Mouse (Mus musculus) layer of hippocampus, adult 18-20 months (tissue): ENCODE results near the gene Mllt3. TPM values are rescaled to one million over a fixed set of nuclear protein-coding genes. Genes with fewer than 3 reads are reported as not detected.

Source experiments
- DNase-seq, 2 experiments: peaks; one replicate each; pipeline ENCODE4 v3.0.0; 2022; ENCODE audit warnings: low spot score in 2 of 2
- total RNA-seq, 2 experiments: library from RNA; stranded (reverse); gene quantifications; 2 replicates each; pipeline ENCODE4 v1.2.3; 2021

The Mllt3 gene
- total RNA-seq, 2 experiments from 2014 or later: 50.9 to 58.1 TPM

GRCm38 (mm10) chr4:87830794-87831306 lies 202.3 kb downstream of the Mllt3 start:
- no peak for DNase-seq

- no peak for DNase-seq
These were observed 203.6 kb downstream of the Mllt3 start for GRCm38 (mm10) chr4:87829426-87830063.

- DNase-seq: no peak
These were observed 206.8 kb downstream of the Mllt3 start for GRCm38 (mm10) chr4:87826336-87826735.

- no peak for DNase-seq
These were observed 209.5 kb downstream of the Mllt3 start for GRCm38 (mm10) chr4:87823623-87824022.

- peak in 1 of 2 experiments; percentile 21 for DNase-seq
These were observed 210.0 kb downstream of the Mllt3 start for GRCm38 (mm10) chr4:87823191-87823590.

- DNase-seq: no peak
These were observed 212.3 kb downstream of the Mllt3 start for GRCm38 (mm10) chr4:87820911-87821310.

GRCm38 (mm10) chr4:87819182-87819581 lies 214.0 kb downstream of the Mllt3 start:
- DNase-seq: peak; percentile 53 to 66

- DNase-seq: no peak
These were observed 214.9 kb downstream of the Mllt3 start for GRCm38 (mm10) chr4:87818276-87818675.

GRCm38 (mm10) chr4:87815465-87816108 lies 217.6 kb downstream of the Mllt3 start:
- DNase-seq: no peak

GRCm38 (mm10) chr4:87811899-87812298 lies 221.3 kb downstream of the Mllt3 start:
- no peak for DNase-seq

- DNase-seq: no peak
These were observed 226.8 kb downstream of the Mllt3 start for GRCm38 (mm10) chr4:87806196-87806987.

GRCm38 (mm10) chr4:87804576-87804975 lies 228.6 kb downstream of the Mllt3 start:
- DNase-seq: no peak

GRCm38 (mm10) chr4:87803313-87803712 lies 229.9 kb downstream of the Mllt3 start:
- peak in 1 of 2 experiments; percentile 56 for DNase-seq

- DNase-seq: no peak
These were observed 231.0 kb downstream of the Mllt3 start for GRCm38 (mm10) chr4:87802140-87802539.

- no peak for DNase-seq
These were observed 231.8 kb downstream of the Mllt3 start for GRCm38 (mm10) chr4:87801332-87801731.

- no peak for DNase-seq
These were observed 232.9 kb downstream of the Mllt3 start for GRCm38 (mm10) chr4:87800276-87800675.

- no peak for DNase-seq
These were observed 233.7 kb downstream of the Mllt3 start for GRCm38 (mm10) chr4:87799418-87799817.

GRCm38 (mm10) chr4:87795261-87795660 lies 237.9 kb downstream of the Mllt3 start:
- no peak for DNase-seq

GRCm38 (mm10) chr4:87794216-87794615 lies 238.9 kb downstream of the Mllt3 start:
- no peak for DNase-seq

GRCm38 (mm10) chr4:87792511-87792910 lies 240.7 kb downstream of the Mllt3 start:
- DNase-seq: no peak

- DNase-seq: no peak
These were observed 243.7 kb downstream of the Mllt3 start for GRCm38 (mm10) chr4:87789446-87789845.

- DNase-seq: peak in 1 of 2 experiments; percentile 64
These were observed 244.5 kb downstream of the Mllt3 start for GRCm38 (mm10) chr4:87788691-87789090.
